Mouse (Mus musculus): ENCODE results near the gene 1810049J17Rik. TPM values are rescaled to one million over a fixed set of nuclear protein-coding genes. Genes with fewer than 3 reads are reported as not detected.

Gene 1810049J17Rik
- polyA plus RNA-seq, 1 experiment from 2014 or later = 1.8 TPM

Other genes with a start within 250 kb of the 1810049J17Rik start
- 94.3 and 95.4 TPM in 2 replicates for gene Zfr, start 204.1 kb downstream of the 1810049J17Rik start, polyA plus RNA-seq (2015; fragmentation: Nextera tagmentation; extraction: Ambion mirVana)
- 16.6 and 17.9 TPM in 2 replicates for gene Mtmr12, start 116.9 kb downstream of the 1810049J17Rik start, polyA plus RNA-seq (2015; fragmentation: Nextera tagmentation; extraction: Ambion mirVana)
- 79.5 and 85.1 TPM in 2 replicates for gene Golph3, start 449 bp downstream of the 1810049J17Rik start, polyA plus RNA-seq (2015; fragmentation: Nextera tagmentation; extraction: Ambion mirVana)

Data from intestine, embryonic 15.5 days (tissue).